Mouse (Mus musculus) splenic B cell, adult 2 months (primary cell): ENCODE results near the gene Foxn1.

Source experiments
- DNase-seq: peaks from one replicate; pipeline ENCODE4 v3.0.0-alpha.2; 2011; ENCODE audit warnings: low read depth, low spot score
- H3K27me3 ChIP-seq: 2 replicates; pipeline ENCODE4 v1.6.1; 2012; ENCODE audit warnings: mild to moderate bottlenecking, low read length, moderate library complexity, mixed read lengths; ENCODE audit not compliant: control insufficient read depth, poor library complexity, insufficient read depth, severe bottlenecking
- H3K36me3 ChIP-seq: 2 replicates; pipeline ENCODE4 v1.6.1; 2012; ENCODE audit warnings: mild to moderate bottlenecking, low read length, moderate library complexity, mixed read lengths; ENCODE audit not compliant: control insufficient read depth, poor library complexity, insufficient read depth, severe bottlenecking

Gene Foxn1

DNA sequence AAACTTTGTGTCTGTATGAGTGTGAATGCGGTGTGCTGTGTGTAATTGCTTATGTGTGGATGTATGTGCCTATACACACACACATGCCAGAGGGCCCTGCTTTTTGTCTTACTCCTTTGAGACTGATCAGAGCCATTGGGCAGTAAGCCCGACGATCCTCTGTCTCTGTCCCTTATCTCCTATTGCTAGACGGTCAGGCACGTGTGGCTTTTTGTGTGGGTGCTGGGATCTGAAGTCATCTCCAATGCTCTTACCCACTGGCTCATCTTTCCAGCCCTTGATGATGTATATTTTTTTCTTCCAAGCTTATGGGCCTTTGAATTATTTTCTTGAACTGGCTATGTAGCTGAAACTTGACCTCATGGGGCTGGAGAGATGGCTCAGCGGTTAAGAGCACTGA, 31.5 kb downstream of the Foxn1 start:
- Histone ChIP-seq H3K27me3 (no peaks in the 10 kb centered on the region), H3K36me3 (no peaks in the 10 kb centered on the region)
- DNase-seq: no peak

GRCm38 (mm10) chr11:78353081-78353480, 33.3 kb downstream of the Foxn1 start:
- Histone ChIP-seq H3K27me3 (no peaks in the 10 kb centered on the region), H3K36me3 (peaks cover 2% of the 10 kb centered on the region; the same call in 1 of the 2 replicates)
- peak; percentile 80 for DNase-seq

DNA sequence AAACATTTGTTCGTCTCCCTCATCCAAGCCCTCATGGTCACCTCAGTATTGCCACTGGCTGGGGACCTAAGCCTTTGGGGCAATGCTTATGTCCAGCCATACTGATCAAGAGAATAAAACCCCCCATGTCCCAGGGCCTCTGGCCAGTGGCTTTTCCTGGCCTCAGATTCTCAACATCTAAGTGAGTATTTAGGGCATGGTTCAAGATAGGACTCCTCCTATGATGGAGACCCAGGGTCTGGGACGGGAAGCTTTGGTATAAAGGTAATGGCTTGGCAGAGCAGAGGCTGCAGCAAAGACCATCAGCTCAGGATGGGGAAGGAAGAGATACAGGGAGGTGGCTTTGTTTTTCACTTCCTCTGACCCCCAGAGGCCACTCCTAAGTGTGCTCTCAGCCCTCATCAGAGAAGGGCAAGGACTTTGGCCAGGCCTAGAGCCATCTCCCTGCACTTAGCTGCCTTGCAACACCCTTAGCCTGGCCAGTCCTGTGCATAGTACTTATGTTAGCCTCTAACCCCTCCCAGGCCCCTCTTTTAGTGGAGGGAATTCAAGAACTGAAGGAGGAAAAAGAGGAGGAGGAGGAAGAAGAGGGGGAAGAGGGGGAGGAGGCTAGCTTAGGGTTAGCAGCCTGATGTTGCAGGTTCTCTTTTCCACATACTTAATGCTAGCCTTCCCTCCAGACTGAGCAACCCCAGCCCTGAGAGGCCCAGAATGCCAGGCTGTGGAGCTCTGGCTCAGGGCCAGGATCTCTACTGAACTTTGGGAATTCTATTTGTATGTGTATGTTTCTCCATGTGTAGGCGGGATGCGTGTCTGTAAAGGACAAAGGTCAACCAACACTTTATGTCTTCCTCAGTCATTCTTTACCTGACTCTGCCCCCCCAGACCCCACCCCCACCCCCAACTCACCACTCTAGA, 36.7 kb downstream of the Foxn1 start:
- peak; percentile 44 for DNase-seq
- H3K27me3 ChIP-seq: no peaks in the 10 kb centered on the region
- peaks cover 4% of the 10 kb centered on the region; the same call in 1 of the 2 replicates for H3K36me3 ChIP-seq

GRCm38 (mm10) chr11:78348474-78348873, 37.9 kb downstream of the Foxn1 start:
- DNase-seq: no peak
- peaks cover 4% of the 10 kb centered on the region; the same call in 1 of the 2 replicates for H3K36me3 ChIP-seq
- no peaks in the 10 kb centered on the region for H3K27me3 ChIP-seq

DNA sequence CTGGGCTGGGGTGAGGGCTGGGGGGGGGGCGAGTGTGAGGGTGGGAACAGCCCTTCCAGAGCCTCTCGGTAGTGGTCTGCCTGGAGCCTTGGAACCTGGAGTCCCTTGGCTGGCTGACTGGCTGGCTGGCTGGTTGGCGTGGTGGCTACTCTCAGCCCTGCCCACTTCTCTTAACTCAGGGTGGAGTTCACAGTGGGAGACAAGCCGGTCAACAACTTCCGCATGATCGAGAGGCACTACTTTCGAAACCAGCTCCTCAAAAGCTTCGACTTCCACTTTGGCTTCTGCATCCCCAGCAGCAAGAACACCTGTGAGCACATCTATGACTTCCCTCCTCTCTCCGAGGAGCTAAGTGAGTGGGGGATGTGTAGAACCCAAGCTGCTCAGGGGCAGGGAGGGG, 38.5 kb downstream of the Foxn1 start:
- H3K36me3 ChIP-seq: peaks cover 4% of the 10 kb centered on the region; the same call in 1 of the 2 replicates
- no peaks in the 10 kb centered on the region for H3K27me3 ChIP-seq
- peak; percentile 51 for DNase-seq

DNA sequence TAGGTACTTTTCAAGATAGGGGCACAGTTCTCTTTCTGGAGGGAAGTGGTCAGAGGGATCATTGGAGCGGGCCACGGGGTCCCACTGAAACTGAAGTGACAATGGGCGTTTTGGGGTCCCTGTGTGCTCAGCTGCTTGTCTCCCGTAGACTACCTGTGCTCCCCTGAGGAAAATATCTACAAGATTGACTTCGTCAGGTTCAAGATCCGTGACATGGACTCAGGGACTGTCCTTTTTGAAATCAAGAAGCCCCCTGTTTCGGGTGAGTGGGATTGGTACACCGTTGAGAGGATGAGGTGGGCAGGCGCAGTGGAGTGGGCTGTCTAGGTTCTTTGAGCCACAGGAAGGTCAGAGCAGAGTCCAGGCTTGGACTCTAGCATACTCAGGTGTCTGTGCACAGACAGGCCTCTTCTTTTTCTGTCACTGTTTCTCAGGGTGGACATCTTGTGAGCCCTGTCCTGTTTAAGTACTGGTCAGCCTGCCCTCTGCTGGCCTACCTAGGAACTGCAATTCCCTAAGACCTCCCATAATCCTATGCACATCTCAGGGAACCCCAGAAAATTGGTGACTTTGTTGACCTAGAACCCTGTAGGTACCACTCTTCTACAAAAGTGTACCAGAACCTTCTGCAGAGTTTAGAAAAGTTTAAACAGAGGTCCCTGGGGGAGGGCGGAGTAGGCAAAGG, 39.1 kb downstream of the Foxn1 start:
- peak; percentile 84 for DNase-seq
- peaks cover 4% of the 10 kb centered on the region; the same call in 1 of the 2 replicates for H3K36me3 ChIP-seq
- H3K27me3 ChIP-seq: no peaks in the 10 kb centered on the region

- DNase-seq: no peak
- Histone ChIP-seq H3K36me3 (peaks cover 4% of the 10 kb centered on the region; the same call in 1 of the 2 replicates), H3K27me3 (no peaks in the 10 kb centered on the region)
Measured at GRCm38 (mm10) chr11:78346326-78347069, 39.9 kb downstream of the Foxn1 start.

DNA sequence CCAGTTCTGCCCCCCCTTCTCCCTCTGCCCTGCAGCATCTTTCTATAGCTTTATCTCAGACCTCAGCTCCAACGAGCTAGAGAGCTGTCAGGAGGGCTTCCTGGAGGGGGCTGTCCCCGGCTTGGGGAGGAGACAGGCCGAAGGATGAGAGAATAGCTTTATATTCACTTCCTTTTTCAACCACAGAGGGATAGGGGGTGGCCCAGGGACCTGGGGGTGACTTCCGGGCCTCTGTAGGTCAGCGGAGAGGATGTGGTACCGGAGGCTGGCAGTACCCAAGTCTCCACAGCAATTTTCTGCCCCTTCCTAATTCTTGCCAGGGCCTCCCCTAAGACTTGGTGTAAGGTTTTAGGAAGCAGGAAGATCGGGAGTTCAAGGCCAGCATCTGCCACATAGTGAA, 40.6 kb downstream of the Foxn1 start:
- Histone ChIP-seq H3K27me3 (no peaks in the 10 kb centered on the region), H3K36me3 (peaks cover 4% of the 10 kb centered on the region; the same call in 1 of the 2 replicates)
- peak; percentile 81 for DNase-seq

GRCm38 (mm10) chr11:78344890-78345715, 41.3 kb downstream of the Foxn1 start:
- no peak for DNase-seq
- H3K27me3 ChIP-seq: no peaks in the 10 kb centered on the region

GRCm38 (mm10) chr11:78344328-78344889, 41.9 kb downstream of the Foxn1 start:
- H3K36me3 ChIP-seq: peaks cover 8% of the 10 kb centered on the region
- DNase-seq: no peak
- H3K27me3 ChIP-seq: no peaks in the 10 kb centered on the region

More at GRCm38 (mm10) chr11:78344890-78345715, 41.3 kb downstream of the Foxn1 start:
- peaks cover 4% of the 10 kb centered on the region; the same call in 1 of the 2 replicates for H3K36me3 ChIP-seq

DNA sequence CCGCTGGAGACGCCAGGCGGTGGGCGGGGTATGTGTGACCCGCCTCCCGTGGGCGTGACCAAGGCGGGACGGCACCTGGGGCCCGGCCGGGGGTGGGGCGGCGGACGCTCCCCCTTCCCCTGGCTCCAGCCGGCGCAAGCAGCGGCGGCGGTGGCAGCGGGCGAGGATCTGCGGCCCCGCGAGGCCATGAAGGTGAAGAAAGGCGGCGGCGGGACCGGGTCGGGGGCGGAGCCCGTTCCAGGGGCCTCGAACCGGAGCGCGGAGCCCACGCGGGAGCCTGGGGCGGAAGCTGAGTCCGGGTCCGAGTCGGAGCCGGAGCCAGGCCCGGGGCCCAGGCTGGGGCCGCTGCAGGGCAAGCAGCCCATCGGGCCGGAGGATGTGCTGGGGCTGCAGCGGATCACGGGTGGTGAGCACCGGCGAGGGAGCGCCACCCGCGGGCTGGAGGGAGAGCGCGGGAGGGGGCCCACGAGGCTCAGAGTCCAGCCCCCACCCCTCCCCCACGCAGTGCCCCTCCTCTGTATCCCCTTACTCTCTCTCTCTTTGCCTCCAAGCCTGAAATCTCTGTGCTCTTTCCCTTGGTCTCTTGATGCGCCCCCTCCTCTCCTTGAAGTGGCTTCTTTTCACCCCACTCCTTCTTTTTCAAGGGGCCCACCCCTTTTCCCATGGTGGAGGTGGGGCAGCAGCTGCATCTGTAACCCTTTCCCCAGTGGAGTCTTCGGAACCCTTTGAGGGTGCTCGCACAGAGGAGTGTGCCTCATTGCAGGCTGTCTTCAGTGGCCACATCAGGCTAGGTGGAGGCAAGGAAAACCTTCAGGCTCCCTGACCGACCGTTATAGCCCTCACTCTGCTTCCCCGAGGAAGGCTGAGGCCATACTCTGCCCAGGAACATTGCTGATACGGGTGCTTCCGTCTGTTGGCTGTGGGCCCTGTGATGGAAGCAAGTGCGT, 42.7 kb downstream of the Foxn1 start, which contains the start of gene Unc119:
TSS of gene Unc119 (plus strand) at position 102 of the 947 bp plus-strand sequence.
- Histone ChIP-seq H3K36me3 (peaks cover 10% of the 10 kb centered on the region), H3K27me3 (no peaks in the 10 kb centered on the region)
- DNase-seq: peak; percentile 76

- H3K27me3 ChIP-seq: no peaks in the 10 kb centered on the region
- H3K36me3 ChIP-seq: peaks cover 16% of the 10 kb centered on the region
- no peak for DNase-seq
Measured at GRCm38 (mm10) chr11:78341702-78342101, 44.7 kb downstream of the Foxn1 start.

- H3K36me3 ChIP-seq: peaks cover 24% of the 10 kb centered on the region
- H3K27me3 ChIP-seq: no peaks in the 10 kb centered on the region
- no peak for DNase-seq
Measured at GRCm38 (mm10) chr11:78337040-78337439, 49.3 kb downstream of the Foxn1 start.
